Mouse (Mus musculus): ENCODE results near the gene Zbtb7b.

Zbtb7b gene

DNA sequence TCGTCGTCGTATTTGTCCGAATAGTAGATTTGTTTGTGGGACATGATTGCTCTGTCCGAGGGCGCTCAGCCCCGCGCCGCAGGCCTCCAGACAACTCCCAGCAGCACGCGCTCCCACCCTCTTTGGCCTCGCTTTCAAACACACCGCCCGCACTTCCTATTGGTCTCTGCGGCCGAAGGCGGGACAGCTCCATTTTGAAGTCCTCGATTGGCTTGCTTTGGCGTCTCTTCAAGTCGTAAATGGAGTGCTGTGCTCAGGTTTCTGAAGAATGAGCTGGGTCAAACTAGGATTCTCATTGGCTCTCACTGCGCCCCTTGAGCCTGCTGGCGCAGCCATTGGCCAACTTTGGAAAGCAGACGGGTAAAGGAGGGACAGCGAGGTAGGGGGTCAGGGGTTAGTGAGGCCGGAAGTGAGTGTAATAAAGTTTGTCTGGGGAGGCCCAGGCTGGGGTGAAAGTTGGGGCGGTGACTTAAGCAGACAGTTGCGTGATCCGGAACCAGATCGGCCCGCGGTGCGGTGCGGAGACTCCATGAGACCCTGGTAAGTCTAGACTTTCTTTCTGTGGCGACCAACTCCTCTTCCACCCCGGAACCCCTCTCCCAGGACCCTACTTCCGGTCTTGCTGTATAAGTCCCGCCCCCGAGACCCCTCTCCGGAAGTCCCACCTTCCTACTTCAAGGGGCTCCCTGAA, 23.7 kb upstream of the Zbtb7b start, which contains the start of the genes Cks1b and Shc1:
Cks1b (minus strand) TSS at position 214 of the 691 bp plus-strand sequence.
Shc1 (plus strand) TSS at position 274 of the 691 bp plus-strand sequence.
- peak; percentile 88 for DNase-seq (ENCODE audit: low spot score)

DNA sequence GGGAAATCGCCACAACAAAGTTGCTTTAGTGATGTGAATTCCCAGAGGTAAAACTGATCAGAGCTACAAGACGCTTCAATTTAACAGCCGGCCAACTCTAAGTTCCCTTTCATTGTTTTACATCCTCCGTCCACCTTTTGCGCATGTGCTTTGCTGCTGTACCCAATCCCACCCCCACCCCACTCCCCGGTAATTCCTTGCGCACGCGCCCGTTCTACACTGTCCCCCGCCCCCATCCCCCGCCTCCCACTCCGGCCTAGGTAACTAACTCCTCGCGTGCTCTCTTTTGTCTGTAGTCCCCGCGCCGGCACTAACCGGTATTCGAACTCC, 23.2 kb upstream of the Zbtb7b start:
- no peak for DNase-seq (ENCODE audit: low spot score)

DNA sequence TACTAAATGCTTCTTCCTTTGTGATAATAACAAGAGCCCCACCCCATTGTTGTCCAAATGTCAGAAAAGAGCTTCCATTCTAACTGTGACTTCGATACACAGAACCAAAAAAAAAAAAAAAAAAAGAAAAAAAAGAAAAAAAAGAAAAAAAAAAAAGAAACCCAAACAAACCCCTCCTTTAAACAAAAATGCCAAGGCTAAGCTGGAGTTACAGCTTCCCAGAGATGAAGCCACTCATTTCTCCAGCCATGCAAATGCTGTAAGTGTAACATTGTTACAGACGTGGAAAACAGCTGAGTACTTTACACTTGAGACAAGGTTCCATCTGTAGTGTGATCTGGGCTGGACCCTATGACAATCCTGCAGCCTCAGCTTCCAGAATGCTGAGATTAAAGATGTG, 22.6 kb upstream of the Zbtb7b start:
- no peak for DNase-seq (ENCODE audit: low spot score)

DNA sequence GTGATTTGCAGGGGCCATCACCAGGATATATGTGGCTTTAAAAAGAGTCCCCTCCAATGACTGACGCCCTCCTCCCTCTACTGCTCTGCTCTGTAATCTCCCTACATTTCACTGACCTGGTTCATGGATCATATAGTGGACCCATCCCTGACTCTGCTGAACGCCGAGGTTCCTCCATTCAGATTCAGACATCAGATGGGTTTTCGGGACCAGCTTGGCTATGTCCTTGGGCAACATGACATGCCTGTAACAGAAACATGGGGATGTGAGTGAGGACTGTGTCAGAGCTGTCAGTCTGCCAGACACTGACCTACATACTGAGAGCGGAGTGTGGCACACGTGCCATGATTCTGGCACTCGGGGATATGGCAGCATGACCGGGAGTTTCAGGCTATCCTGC, 21.6 kb upstream of the Zbtb7b start:
- no peak for DNase-seq (ENCODE audit: low spot score)

DNA sequence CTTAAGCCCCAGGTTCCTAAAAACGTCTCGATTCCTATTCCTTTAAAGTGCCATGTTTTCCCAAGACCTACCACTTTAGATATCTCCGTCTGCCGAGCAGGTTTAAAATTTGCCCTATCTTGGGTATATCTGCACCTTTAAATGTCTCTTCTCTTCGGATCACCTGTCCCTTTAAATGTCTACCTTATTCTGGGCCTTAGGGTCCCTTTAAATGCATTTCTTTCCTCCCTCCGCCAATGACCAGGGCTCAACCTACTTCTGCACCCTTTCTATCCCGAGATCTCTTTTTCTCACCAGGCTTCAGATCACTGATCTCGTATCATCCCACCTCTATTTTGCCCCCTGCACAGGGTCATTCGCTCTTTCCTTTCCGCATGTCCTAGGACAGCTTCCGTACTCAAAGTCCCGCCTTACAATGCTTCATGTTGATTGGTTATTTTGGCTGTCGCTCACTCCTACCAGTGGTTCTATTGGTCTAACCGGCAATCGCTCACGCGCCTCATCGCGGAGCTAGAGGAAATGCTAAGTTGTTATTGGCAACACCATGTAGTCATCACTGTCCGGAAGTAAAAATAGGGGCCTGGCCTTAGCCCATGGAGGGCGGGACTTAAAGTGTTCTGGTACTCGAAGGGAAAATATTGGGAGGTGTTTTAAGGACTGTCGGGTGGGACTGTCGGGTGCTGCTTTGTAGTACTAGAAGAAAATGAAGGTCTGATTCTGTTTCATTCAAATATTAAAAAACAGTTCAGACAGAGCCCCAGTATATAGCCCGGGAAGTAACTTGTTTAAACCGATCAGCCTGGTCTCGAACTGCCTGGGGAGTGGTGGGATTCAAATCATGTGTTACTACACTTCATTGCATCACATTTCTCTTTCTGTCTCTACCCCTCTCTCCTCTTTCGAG, 17.2 kb upstream of the Zbtb7b start, which contains the start of gene Flad1:
Flad1 (minus strand) TSS at position 381 of the 904 bp plus-strand sequence.
- peak; percentile 99 for DNase-seq (ENCODE audit: low spot score)

DNA sequence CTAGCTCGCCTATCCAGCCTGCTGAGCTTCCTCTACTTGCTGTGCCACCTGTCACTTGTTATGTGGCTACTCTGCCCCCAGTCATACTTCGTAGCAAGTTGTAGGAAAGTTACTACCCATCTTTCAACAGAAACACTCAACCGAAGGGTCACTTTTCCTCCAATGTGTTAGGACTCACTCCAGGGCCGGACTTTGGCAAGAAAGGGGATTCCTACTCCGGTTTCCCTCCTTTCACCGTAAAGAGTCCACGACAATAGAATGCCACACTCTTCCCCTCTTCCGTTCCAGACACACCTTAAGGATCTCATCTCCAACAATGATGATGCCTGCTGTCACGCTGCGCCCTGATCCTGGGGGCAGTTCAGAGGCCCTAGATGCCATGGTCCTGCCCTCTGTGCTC, 16.3 kb upstream of the Zbtb7b start:
- no peak for DNase-seq (ENCODE audit: low spot score)

DNA sequence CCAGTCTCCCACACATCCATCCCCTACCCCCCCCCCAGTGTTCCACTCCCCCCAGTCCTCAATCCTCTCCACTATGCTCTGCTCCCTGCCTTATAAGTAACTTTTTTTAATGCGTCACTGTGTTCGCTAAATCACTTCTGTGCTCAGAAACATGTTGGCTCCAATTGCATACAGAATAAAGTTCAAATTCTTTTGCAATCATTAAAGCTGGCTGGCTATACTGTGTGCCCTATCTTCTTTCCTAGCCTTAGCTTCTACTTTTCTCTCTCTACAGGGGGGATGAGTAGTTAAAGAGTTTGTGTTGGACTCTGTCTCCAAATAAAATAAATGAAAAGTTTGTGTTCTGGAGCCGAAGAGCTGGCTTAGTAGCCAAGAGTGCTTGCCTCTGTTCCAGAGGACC, 15.1 kb upstream of the Zbtb7b start:
- DNase-seq (ENCODE audit: low spot score) = no peak

DNA sequence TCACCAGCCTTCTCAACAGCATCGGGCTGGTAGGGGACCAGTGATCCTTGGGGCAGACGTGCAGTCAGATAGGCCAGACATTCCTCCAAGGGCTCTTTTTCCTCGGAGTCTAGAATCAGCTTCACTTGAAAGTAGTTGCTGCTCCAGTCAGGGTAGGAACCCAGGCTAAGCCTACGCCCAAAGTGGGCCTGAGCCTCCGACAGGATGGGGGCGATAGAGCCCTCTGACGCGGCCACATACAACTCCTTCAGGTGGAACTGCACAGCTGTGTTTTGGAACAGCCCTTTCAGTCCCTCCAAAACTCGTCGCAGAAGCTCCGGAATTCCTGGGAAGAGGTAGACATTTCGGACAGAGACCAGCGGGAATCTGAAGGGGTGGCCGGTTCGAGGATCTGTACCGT, 13.9 kb upstream of the Zbtb7b start:
- no peak for DNase-seq (ENCODE audit: low spot score)

DNA sequence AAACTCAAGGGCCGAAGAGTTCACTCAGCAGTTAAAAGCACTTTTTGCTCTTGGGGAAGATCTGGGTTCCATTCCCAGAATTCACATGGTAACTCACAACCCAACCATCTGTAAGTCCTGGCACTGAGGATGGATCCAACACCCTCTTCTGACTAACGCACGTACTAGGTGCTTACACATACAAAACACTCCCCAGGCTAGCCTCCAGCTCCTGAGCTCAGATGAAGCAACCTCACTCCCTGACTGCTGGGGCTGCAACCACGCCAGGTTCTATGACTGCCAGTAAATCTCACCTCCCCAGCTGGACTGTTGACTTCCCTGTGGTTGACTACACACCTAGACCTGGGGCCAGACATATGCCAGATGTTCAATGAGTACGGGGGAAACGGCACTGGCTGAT, 12.3 kb upstream of the Zbtb7b start:
- no peak for DNase-seq (ENCODE audit: low spot score)

DNA sequence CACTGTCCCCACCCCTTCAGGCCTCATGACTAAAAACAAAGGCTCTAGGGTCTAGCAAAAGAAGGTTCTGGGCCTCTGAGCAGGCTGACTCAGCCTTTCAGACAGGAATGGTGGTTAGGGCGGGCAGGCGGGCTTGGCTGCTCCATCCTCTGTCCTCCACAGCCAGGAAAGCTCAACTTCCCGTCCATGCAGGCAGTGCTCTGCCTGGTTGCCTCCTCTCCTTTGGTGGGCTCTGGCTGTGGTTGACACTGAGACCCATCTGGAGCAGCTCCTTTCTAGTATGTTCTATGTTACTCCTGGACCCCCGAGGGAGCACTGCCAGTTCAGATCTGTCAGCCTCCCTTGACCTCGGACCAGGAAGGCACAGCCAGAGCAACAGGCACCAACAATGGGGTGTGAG, 8.1 kb upstream of the Zbtb7b start, which contains the start of gene Lenep:
Lenep (minus strand) TSS at position 101 of the 400 bp plus-strand sequence.
- DNase-seq (ENCODE audit: low spot score) = no peak

DNA sequence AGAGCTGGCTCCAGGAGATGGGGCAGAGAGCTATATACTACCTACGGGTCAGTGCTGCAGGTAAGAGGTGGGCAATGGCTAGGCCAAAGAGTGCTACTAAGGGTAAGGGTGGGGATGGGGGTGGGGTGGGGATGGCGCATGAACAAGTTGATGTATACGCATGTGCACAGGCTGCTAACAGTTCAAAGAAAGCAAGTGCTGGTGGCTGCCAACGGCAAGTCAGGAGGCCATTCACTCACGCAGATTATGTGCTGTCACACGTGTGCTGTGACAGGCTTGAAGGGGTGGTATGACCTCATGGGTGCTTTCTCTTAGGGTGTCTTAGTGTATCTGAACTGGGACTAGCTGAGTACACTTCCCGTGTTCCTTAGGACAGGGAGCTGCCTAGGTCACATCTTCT, 6.8 kb upstream of the Zbtb7b start:
- DNase-seq (ENCODE audit: low spot score) = no peak

DNA sequence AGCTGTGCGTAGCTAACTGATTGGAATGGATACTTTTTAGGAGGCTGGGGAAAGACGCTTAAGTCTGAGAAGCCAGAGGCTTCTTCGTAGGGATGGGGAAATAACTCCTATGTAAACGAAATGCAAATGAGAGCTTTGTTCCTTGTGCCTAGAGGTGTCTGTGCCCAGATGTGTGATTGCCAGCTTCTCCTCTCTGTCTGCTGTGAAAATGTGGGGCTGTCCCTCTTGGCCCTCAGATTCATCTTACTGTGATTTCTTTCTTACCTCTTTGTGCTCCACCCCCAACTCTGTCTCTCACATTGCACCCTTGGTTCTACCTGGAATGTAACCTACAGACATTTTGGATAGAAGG, 2.1 kb upstream of the Zbtb7b start:
- DNase-seq (ENCODE audit: low spot score) = no peak

DNA sequence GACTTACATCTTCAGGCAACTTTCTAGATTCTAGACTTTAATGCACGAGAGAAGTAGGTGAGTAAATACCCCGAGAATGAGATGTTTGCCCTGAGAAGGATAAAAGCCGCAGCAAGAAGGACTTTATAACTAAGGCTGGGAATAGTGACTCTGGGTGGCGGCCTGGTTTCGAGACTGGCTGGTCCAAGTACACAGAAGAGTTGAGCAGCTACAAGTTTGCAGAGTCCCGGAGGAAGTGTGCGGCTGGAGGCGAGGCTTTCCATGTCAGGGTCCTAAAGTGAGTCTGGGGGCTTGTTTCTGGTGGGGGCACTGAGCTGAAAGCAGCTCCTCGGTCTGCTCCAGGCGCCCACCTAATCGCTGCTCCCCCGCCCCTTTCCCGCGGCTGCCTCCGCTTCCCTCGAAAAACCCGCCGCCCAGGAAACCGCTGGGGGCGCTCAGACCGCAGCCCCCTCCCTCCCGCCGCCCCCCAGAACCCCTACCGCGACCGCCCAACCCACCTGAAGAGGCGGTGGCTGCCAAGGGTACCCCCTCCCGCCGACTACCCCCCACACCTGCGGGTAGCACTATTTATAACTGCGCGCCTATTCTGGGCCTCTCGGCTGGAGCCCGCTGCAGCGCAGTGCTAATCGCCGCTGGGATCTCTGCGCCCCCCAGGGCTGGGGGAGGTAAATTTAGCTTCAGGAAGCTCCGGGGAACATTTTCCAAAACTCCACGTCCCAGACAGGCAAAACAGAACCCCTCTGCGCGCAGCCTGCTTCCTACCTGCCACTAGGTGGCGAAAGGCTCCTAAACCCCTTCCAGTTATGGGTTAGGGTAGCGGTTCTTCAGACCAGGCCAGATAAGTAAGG, 1.5 kb upstream of the Zbtb7b start:
- no peak for DNase-seq (ENCODE audit: low spot score)

DNA sequence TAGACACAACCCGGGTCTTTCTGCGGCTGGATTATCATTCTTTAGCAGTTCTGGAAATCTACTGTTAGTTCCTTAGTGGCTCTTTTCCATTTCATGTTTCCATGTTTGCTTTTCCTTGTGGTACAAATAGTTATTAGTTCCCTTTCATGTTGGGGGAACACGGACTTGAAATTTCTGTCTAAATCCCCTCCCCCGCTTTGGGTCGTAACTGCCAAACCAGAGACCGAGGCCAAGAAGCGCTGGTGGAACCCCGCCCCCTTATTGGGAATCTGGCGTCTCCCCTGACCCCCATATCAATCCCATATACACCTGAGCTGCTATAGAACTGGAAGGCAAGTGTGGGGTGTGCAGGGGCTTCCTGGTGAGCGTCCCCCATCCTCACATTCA, 836 bp upstream of the Zbtb7b start:
- DNase-seq (ENCODE audit: low spot score) = no peak

DNA sequence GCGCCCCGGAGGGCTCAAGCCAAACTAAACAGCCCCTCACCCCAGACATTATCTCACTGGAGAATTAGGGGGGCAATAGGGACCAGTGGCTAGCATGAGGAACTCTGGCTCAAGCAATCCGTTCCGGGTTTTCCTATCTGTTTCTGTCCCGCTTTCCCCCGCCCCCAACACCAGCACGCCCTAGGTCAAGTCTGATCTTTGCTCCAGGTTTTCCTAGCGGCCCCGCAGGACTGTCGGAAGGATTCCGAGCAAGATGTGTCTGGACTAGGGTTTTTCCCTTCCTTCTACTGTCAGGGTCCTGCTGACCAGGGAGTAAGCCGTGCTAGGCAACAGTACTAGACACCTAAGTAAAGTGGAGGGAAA, 299 bp upstream of the Zbtb7b start:
- no peak for DNase-seq (ENCODE audit: low spot score)

DNA sequence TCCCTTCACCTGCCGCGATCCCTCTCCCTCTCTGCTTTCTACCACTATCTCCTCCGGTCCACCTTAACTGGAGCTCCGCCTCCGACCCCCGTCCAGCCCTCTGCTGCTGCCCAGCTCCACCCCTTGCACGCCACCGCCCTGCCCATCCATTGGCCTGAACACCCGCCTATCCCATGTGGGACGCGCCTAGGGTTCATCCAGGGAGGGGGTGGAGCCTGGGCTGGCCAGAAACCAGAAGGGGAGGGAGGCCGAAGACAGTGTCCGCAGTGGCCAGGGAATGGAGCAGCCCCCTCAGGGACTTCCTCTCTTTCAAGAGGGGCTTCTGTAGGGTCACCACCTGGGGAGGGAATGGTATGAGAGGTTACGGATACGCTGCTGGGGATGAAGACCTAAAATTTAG, 971 bp downstream of the Zbtb7b start:
- DNase-seq (ENCODE audit: low spot score) = peak; percentile 97

DNA sequence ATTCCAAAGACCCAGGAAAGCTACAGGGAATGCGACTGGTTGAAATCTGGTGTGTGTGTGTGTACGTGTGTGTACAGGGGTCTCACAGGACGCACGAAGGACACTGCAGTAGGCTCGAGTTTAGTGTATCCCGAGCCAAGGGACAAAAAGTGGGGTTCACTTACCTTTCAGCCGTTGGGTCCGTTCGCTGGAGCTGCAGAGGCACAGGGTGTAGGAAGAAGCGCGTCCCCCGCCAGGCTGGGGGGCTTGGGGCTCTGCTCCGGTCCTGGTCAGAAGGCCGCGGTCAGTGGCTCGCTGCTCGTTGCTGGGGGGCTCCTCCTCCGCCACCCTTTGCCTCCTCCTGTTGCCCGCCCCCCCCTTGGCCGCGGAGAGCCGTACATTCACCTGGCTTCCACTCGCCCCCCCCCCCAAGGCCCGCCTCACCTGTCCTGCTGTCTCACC, 1.7 kb downstream of the Zbtb7b start:
- DNase-seq (ENCODE audit: low spot score) = no peak

DNA sequence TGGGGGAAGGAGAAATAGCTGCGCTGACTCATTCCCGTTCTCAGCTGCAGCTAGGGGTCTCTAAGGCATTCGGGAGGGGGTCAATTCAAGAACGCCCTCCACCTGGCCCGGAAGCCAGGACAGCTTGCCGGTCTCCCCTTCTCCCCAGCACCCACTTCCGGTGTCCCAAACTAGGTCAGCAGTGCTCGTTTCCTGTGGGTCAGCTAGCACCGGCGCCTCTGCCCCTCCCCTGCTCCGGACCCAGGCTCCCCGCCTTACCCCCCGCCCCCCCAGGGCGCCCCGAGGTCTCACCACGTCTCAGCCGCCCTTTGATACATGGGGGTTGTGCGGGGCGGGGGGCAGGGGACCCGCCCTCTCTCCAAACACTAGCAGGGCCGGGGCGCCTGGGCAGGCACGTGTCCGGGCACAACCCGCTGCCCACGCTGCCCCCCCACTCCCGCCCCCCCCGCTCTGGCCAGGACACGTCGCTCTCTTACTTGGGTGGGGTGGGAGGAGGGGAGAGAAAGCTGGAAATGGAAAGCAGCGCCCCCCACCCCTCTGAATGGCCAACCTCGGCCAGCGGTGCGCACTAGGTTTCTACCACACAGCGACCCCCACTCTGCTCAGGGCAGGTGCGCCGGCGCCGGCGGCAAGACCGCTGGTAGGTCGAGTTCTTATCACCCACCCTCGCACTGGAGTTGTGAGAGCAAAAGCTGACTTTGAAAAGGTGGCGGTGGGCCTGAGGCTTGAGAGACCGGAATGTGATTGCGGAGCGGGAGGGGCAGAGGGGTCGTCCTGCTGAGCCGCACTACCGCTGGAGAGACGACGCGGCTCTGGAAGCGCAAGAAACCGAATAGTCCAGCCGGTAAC, 2.7 kb downstream of the Zbtb7b start:
- no peak for DNase-seq (ENCODE audit: low spot score)

DNA sequence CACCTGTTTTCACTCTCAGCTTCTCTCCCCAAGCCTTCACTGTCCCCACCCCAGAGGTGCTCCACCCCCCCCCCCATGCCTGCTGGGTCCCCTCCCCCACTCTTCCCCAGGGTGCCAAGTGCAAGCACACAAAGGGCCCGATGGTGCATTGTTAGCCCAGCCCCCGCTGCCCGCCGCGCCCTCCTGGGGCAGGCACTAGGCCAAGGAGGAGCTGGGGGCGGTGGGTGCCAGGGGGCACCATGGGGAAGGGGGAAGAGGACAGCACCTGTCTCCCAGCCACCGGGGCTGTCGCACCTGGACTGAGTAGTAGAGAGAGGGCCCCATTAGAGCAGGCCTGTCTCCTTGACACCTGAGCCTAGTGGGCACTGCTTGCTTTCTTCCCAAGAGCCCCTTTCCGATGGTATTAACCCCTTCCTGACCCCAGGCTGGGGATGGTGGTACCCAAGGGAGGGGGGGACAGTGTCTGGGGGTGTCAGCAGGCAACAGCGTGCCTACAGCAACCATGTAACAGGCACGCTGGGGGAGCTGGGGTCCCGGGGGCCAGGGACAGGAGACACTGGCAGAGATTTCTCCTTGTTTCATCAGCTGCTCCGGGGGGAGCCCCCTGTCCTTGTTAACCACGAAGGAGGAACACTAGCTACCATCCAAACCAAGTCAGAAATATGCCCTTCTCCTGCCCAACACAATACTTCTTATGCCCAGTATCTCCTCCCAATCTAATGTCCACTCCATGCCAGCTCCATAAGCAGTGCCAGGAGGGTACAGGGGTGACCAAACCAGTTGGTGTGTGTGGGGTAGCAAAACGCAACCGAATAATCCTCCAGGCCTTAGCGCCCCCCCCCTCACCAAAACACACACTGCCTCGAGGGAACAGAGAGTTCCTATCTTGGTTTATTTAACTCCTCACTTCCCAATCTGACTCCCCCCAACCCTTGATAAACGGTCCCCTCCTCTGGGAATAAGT, 3.6 kb downstream of the Zbtb7b start:
- no peak for DNase-seq (ENCODE audit: low spot score)

DNA sequence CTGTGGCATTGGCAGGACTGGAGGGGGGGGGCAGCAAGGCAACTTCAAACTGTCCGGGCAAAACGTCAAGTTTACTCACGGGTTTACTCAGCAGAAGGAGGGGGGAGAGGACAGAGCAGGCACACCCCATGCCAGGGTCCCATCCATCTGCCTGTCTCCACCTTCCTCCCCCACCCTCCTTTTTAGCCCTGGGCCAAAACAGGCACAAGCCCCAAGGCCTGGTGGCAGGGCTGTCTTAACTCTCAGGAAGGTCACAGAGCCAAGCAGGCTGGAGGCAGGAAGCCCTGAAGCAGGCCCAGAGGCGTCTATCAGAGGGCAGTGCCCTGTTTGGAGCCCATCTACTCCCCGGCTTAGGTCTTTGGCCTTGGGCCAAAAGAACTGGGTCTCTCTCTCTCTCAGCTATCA, 4.5 kb downstream of the Zbtb7b start:
- DNase-seq (ENCODE audit: low spot score) = no peak

Measured in ovary, postnatal 10 days (tissue).